Mouse (Mus musculus): ENCODE results near the gene Slc7a14. TPM values are rescaled to one million over a fixed set of nuclear protein-coding genes. Genes with fewer than 3 reads are reported as not detected.

Slc7a14 gene
- polyA plus RNA-seq, 1 experiment from 2014 or later = 8.2 TPM

DNA sequence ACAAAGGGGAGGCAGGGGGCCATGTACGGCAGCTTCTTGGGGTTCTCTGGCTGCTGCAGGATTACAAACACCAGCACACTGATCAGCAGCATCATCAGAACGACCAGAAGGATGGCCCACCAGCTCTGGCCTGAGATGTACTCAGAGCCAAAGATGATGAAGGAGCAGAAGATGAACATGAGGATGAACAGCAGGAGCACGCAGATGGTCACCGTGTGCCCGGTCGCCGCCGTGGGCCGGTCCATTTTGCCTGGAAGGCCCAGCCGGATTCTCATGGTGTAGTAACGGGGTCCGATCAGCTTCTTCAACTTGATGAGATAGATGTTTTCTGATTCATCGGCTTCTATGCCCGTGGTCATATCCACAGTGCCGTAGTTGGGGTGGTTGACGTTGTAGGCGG, 86.6 kb downstream of the Slc7a14 start:
- H3K27ac ChIP-seq (ENCODE audit: low read depth, low read length) = no peak overlapping the region
- no peak overlapping the region for H3K4me3 ChIP-seq (ENCODE audit: low read length)
- no peak for ATAC-seq
- H3K36me3 ChIP-seq (ENCODE audit: control insufficient read depth, insufficient read depth, low read length) = peaks cover 16% of the 10 kb centered on the region
- H3K4me2 ChIP-seq (ENCODE audit: low read length) = no peak overlapping the region
- H3K9me3 ChIP-seq (ENCODE audit: control insufficient read depth, low read length) = no peaks in the 10 kb centered on the region; the same call in 1 of the 2 replicates
- H3K4me1 ChIP-seq (ENCODE audit: control insufficient read depth, insufficient read depth, low read depth, low read length) = no peaks in the 10 kb centered on the region
- no peaks in the 10 kb centered on the region for H3K27me3 ChIP-seq (replicated peaks; ENCODE audit: control insufficient read depth, insufficient read depth, low read length)
- WGBS = 97% methylated on average over 17 of the region's 17 CpGs
- no peak overlapping the region for H3K9ac ChIP-seq (ENCODE audit: low read depth, low read length)

DNA sequence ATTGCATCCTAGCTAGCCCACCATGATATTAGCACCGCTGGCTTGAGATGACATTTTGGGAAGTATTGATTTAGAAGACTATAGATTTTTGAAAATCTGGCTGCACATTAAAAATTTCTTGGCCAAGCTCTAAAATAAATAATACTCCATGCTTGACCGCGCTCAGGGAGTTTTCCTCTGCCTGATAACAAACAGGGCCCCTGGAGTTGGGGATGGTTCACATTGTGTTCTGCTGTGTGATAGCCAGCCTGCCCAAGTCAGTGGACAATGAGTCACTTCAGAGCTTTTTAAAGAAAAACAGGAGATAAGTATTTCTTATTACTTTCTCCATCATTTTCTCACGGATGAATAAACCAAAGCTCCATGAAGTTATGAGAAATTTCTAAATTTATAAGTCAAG, 90.1 kb downstream of the Slc7a14 start:
- Histone ChIP-seq H3K4me1 (ENCODE audit: control insufficient read depth, insufficient read depth, low read depth, low read length) (no peaks in the 10 kb centered on the region), H3K4me3 (ENCODE audit: low read length) (no peak overlapping the region), H3K27ac (ENCODE audit: low read depth, low read length) (no peak overlapping the region), H3K9me3 (ENCODE audit: control insufficient read depth, low read length) (no peaks in the 10 kb centered on the region; the same call in 1 of the 2 replicates), H3K4me2 (ENCODE audit: low read length) (no peak overlapping the region), H3K36me3 (ENCODE audit: control insufficient read depth, insufficient read depth, low read length) (peaks cover 11% of the 10 kb centered on the region), H3K9ac (ENCODE audit: low read depth, low read length) (no peak overlapping the region), H3K27me3 (replicated peaks; ENCODE audit: control insufficient read depth, insufficient read depth, low read length) (no peaks in the 10 kb centered on the region)
- WGBS = 93% methylated on average over 4 of the region's 4 CpGs
- ATAC-seq = no peak

DNA sequence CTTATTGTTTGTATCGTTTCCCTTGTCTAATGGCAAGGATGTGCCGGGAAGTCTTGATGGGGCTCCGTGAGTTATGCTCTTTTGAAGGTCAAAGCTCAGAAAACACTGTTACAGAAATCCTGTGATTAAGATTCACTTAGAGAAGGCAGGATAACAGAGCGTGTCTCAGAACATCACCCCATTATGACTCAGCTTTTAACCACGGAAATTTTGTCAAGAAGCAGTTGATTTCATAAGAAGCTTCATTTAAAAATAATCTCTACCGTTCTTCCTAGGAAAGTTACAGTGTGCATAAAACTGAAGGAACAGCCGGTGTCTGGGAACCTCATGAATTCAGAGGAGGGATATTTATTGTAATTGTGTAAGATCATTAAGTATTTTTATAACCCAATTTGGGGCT, 90.7 kb downstream of the Slc7a14 start:
- no peaks in the 10 kb centered on the region for H3K4me1 ChIP-seq (ENCODE audit: control insufficient read depth, insufficient read depth, low read depth, low read length)
- H3K4me3 ChIP-seq (ENCODE audit: low read length) = no peak overlapping the region
- H3K9ac ChIP-seq (ENCODE audit: low read depth, low read length) = no peak overlapping the region
- no peak for ATAC-seq
- 81% methylated on average over 7 of the region's 7 CpGs for WGBS
- no peaks in the 10 kb centered on the region; the same call in 1 of the 2 replicates for H3K9me3 ChIP-seq (ENCODE audit: control insufficient read depth, low read length)
- H3K27ac ChIP-seq (ENCODE audit: low read depth, low read length) = no peak overlapping the region
- H3K27me3 ChIP-seq (replicated peaks; ENCODE audit: control insufficient read depth, insufficient read depth, low read length) = no peaks in the 10 kb centered on the region
- H3K36me3 ChIP-seq (ENCODE audit: control insufficient read depth, insufficient read depth, low read length) = peaks cover 11% of the 10 kb centered on the region
- H3K4me2 ChIP-seq (ENCODE audit: low read length) = no peak overlapping the region

DNA sequence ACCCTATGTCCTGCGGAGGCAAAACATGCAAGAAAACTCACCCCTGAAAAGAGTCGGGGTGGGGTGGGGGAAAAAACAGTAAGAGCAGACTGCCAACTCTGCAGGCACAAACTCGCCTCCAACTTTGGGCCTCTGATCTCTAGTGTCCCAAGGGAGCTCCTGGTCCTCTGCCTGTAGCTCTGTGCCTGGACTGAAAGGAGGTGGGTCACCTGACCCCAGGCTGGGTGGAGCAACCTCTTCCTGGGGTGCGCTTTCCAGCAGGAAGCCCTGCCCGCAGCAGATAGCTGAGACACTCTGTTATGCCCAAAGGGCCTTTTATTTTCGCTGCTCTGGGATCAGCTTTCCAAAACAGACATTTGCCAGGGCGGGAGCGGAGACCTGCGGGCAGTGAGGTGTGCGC, 92.7 kb downstream of the Slc7a14 start:
- no peak overlapping the region for H3K27ac ChIP-seq (ENCODE audit: low read depth, low read length)
- no peak overlapping the region for H3K4me3 ChIP-seq (ENCODE audit: low read length)
- no peak for ATAC-seq
- H3K9me3 ChIP-seq (ENCODE audit: control insufficient read depth, low read length) = no peaks in the 10 kb centered on the region
- H3K4me2 ChIP-seq (ENCODE audit: low read length) = no peak overlapping the region
- H3K9ac ChIP-seq (ENCODE audit: low read depth, low read length) = no peak overlapping the region
- WGBS = 73% methylated on average over 10 of the region's 10 CpGs
- no peaks in the 10 kb centered on the region for H3K27me3 ChIP-seq (replicated peaks; ENCODE audit: control insufficient read depth, insufficient read depth, low read length)
- H3K4me1 ChIP-seq (ENCODE audit: control insufficient read depth, insufficient read depth, low read depth, low read length) = no peaks in the 10 kb centered on the region; the same call in 1 of the 2 replicates
- no peaks in the 10 kb centered on the region for H3K36me3 ChIP-seq (ENCODE audit: control insufficient read depth, insufficient read depth, low read length)

DNA sequence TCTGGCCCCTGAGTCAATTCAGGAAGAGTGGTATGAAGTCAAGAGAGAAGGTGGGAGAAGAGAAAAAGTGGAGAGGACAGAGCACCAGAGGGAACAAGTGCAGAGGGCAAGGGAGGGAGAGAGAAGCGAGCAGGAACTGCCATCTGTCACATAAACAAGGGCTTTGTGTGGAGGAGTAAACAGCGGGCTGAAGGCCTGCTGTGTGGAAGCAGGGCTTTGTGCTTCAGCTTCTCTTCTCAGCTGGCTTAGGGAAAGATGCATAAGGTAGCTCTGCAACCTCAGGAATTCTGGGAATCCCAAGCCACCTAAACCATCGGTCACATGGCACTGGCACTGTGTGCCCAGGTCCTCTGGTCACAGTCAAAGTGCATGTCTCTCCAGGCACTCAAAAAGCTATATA, 96.4 kb downstream of the Slc7a14 start:
- Histone ChIP-seq H3K36me3 (ENCODE audit: control insufficient read depth, insufficient read depth, low read length) (no peaks in the 10 kb centered on the region), H3K4me1 (ENCODE audit: control insufficient read depth, insufficient read depth, low read depth, low read length) (peaks cover 3% of the 10 kb centered on the region; the same call in 1 of the 2 replicates), H3K9ac (ENCODE audit: low read depth, low read length) (no peak overlapping the region), H3K27ac (ENCODE audit: low read depth, low read length) (no peak overlapping the region; the same call in 1 of the 2 replicates), H3K27me3 (replicated peaks; ENCODE audit: control insufficient read depth, insufficient read depth, low read length) (no peaks in the 10 kb centered on the region), H3K4me2 (ENCODE audit: low read length) (no peak overlapping the region), H3K4me3 (ENCODE audit: low read length) (no peak overlapping the region), H3K9me3 (ENCODE audit: control insufficient read depth, low read length) (no peaks in the 10 kb centered on the region)
- WGBS = 7% methylated on average over 3 of the region's 3 CpGs
- peak; percentile 76 for ATAC-seq

DNA sequence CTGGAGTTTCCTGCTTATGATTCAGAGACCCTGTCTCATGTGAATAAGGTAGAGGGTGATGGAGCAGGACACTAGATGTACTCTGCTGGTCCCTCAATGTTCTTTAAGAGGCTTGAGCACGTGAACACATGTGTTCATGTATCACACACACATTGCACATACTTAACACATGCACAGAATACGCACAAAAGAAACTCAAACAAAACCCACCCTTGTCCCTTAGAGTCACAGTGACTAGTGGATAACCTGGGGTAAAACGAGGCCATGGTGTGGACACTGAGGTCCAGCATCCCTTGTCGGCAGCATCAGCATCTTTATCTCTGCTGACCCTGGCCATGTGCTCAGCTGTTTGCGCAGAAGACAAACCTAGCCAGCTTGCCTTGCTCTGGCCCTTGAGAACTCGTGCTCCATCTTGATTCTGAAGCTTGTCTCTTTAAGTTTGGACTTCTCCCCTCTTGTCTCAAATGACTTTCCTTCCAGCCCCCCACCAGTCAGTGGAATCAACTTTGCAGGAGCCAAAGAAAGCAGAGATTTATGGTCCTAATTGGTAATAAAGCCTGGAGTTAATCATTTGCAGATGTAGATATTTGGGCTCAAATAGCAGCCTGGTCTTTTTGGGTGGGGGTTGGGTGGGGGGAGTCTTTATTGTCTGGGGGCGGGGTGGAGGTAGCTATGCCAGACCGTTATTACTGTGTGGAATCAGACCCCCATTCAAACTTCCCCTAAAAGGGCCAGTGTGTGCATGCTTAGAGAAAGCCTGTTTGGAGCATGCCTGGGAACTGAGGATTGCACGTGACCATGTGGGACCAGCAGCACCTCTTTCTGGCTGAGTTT, 97.8 kb downstream of the Slc7a14 start:
- Histone ChIP-seq H3K9me3 (ENCODE audit: control insufficient read depth, low read length) (no peaks in the 10 kb centered on the region), H3K4me1 (ENCODE audit: control insufficient read depth, insufficient read depth, low read depth, low read length) (peaks cover 3% of the 10 kb centered on the region; the same call in 1 of the 2 replicates), H3K4me2 (ENCODE audit: low read length) (no peak overlapping the region), H3K27me3 (replicated peaks; ENCODE audit: control insufficient read depth, insufficient read depth, low read length) (no peaks in the 10 kb centered on the region), H3K27ac (ENCODE audit: low read depth, low read length) (no peak overlapping the region), H3K36me3 (ENCODE audit: control insufficient read depth, insufficient read depth, low read length) (no peaks in the 10 kb centered on the region), H3K9ac (ENCODE audit: low read depth, low read length) (no peak overlapping the region), H3K4me3 (ENCODE audit: low read length) (no peak overlapping the region)
- no peak for ATAC-seq
- 47% methylated on average over 9 of the region's 9 CpGs for WGBS

DNA sequence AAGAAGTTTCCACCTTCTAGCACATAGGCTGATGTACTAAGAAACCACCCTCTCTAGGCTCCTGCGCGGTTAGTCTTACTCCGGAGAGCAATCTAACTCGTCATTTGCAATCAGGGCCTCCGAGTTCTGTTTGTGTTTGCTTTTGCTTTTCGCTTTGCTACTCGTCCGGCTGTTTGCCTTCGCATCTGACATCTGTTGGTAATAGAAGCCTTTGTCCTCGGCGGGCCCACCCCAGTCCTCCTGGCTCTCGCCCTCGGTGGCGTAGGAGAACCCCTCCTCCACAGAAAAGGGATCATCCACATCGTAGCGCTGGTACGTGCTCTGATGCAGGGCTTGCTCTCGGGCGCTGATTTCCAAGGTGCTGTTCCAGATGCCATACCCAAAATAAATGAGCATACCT, 101.2 kb downstream of the Slc7a14 start:
- Histone ChIP-seq H3K36me3 (ENCODE audit: control insufficient read depth, insufficient read depth, low read length) (no peaks in the 10 kb centered on the region), H3K27ac (ENCODE audit: low read depth, low read length) (no peak overlapping the region), H3K4me2 (ENCODE audit: low read length) (peak overlapping the region; percentile 43), H3K9ac (ENCODE audit: low read depth, low read length) (peak overlapping the region; percentile 57), H3K4me1 (ENCODE audit: control insufficient read depth, insufficient read depth, low read depth, low read length) (peaks cover 3% of the 10 kb centered on the region; the same call in 1 of the 2 replicates), H3K9me3 (ENCODE audit: control insufficient read depth, low read length) (no peaks in the 10 kb centered on the region), H3K27me3 (replicated peaks; ENCODE audit: control insufficient read depth, insufficient read depth, low read length) (no peaks in the 10 kb centered on the region), H3K4me3 (ENCODE audit: low read length) (no peak overlapping the region)
- WGBS = 11% methylated on average over 19 of the region's 19 CpGs
- ATAC-seq = peak; percentile 46; the same call in 1 of the 2 replicates

DNA sequence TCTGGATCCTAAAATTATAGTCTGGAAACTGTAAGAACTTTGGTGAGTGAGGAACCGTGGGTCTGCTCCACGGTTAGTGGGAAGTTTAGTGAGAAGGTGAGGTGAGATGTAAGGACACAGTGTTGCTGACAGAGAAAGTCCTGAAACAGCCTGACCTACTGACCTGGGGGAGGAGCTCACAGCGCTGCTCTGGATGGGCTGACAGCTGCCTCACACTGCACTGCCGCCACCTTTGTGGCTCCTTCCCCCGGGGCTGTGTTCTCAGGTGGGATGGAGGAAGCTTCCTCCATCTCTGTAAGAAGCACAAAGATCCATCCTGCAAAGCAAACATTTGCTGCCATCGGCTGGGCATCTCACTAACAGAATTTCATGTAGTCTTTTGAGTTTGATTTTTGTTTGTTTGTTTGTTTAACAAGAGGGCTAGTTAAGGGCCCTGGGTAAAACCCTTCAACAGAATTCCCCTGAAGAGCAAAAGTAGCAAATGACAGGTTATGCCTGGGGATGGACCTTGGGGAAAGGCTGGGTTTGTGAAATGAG, 101.7 kb downstream of the Slc7a14 start:
- Histone ChIP-seq H3K4me2 (ENCODE audit: low read length) (no peak overlapping the region; the same call in 1 of the 2 replicates), H3K4me1 (ENCODE audit: control insufficient read depth, insufficient read depth, low read depth, low read length) (peaks cover 3% of the 10 kb centered on the region; the same call in 1 of the 2 replicates), H3K36me3 (ENCODE audit: control insufficient read depth, insufficient read depth, low read length) (no peaks in the 10 kb centered on the region), H3K9me3 (ENCODE audit: control insufficient read depth, low read length) (no peaks in the 10 kb centered on the region), H3K9ac (ENCODE audit: low read depth, low read length) (no peak overlapping the region), H3K27ac (ENCODE audit: low read depth, low read length) (no peak overlapping the region), H3K27me3 (replicated peaks; ENCODE audit: control insufficient read depth, insufficient read depth, low read length) (no peaks in the 10 kb centered on the region), H3K4me3 (ENCODE audit: low read length) (no peak overlapping the region)
- no peak for ATAC-seq
- 17% methylated on average over 6 of the region's 6 CpGs for WGBS

DNA sequence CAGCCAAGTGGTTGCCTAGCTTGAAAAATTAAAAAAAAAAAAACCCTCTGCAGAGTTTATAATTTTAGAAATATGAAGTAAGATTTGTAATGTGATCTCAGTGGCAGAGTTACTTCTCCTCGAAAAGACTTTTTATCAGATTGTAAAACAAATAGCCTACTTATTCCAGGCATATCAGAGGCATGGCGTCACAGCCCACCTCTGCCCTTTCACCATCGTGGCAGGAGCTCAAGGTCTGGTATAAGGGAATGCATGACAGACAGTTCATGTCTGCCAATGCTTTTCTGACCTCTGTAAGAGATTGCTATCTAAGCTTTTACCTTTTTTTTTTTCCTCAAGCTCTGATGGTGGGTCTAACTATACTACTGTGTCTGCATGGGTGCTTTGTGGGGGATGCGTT, 102.1 kb downstream of the Slc7a14 start:
- ATAC-seq = no peak

More for the DNA sequence above, 102.1 kb downstream of the Slc7a14 start:
- Histone ChIP-seq H3K27ac (ENCODE audit: low read depth, low read length) (no peak overlapping the region), H3K4me3 (ENCODE audit: low read length) (no peak overlapping the region), H3K4me2 (ENCODE audit: low read length) (no peak overlapping the region), H3K9me3 (ENCODE audit: control insufficient read depth, low read length) (no peaks in the 10 kb centered on the region), H3K4me1 (ENCODE audit: control insufficient read depth, insufficient read depth, low read depth, low read length) (peaks cover 3% of the 10 kb centered on the region; the same call in 1 of the 2 replicates), H3K27me3 (replicated peaks; ENCODE audit: control insufficient read depth, insufficient read depth, low read length) (no peaks in the 10 kb centered on the region), H3K36me3 (ENCODE audit: control insufficient read depth, insufficient read depth, low read length) (no peaks in the 10 kb centered on the region), H3K9ac (ENCODE audit: low read depth, low read length) (no peak overlapping the region)
- 77% methylated on average over 4 of the region's 4 CpGs for WGBS
